Mouse (Mus musculus): ENCODE data around the gene Col6a4. TPM values are rescaled to one million over a fixed set of nuclear protein-coding genes. Genes with fewer than 3 reads are reported as not detected.
A peak's percentile ranks its signal among the peaks of the same experiment; 100 is the strongest.

The Col6a4 gene
- polyA plus RNA-seq, 1 experiment from 2014 or later: 0.86 TPM

GRCm38 (mm10) chr9:106129072-106129471, 32.5 kb upstream of the Col6a4 start:
- Histone ChIP-seq H3K9ac (ENCODE audit: low read depth, low read length) (no peak overlapping the region), H3K27ac (no peak overlapping the region), H3K4me1 (replicated peaks; ENCODE audit: insufficient read depth, low read length) (no peaks in the 10 kb centered on the region), H3K36me3 (ENCODE audit: insufficient read depth, low read length) (no peaks in the 10 kb centered on the region), H3K9me3 (replicated peaks; ENCODE audit: low read length) (no peaks in the 10 kb centered on the region), H3K27me3 (ENCODE audit: insufficient read depth, low read length) (no peaks in the 10 kb centered on the region), H3K4me2 (ENCODE audit: low read length) (no peak overlapping the region), H3K4me3 (replicated peaks; ENCODE audit: low read depth, low read length) (no peak overlapping the region)
- ATAC-seq (replicated peaks; ENCODE audit: low FRiP score, low read depth) (no peak), DNase-seq (ENCODE audit: low spot score) (no peak)
- TF ChIP-seq CTCF (IDR thresholded peaks at IDR 0.05; ENCODE audit: low read depth): no peak
- WGBS: 70% methylated on average over 2 of the region's 2 CpGs

DNA sequence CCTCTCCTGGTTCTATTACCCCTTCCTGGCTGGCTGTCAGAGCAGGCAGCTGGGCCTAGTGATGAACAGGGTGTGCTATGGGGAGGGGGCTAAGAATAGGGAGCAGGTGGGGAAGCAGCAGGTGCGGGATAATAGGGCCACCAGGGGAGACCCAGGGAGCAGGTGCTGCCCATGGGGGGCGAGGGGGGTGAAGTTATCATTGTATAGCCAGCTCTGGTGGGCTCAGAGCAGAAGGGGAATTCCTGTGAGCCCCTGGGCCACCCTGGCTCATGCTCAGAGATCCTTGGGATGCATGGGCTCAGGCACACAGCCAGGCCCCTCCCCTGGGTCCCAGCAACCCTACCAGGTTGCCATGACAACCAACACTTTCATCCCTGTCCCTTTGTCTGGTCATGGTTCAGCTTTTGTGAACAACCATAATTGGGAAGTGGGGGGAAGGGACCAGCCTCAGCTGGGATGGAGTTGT, 30.2 kb upstream of the Col6a4 start:
- no peak for DNase-seq (ENCODE audit: low spot score)

DNA sequence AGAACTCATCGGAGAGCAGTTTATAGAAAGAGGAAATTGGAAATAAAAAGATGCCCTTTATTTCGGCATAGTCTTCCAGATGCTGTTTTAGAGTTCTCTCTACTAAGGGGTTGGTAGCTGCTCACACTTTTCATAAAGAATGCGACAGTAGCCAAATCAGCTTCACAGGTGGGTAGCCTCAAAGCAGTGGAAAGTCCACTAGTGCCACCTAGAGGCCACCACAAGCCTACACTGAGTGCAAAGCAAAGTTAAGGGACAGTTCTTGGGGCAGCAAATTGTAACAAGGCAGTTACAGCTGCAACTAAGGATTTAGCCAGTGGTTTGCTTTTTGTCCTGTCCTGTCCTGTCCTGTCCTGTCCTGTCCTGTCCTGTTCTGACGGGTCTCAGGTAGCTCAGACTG, 27.0 kb upstream of the Col6a4 start:
- Histone ChIP-seq H3K9ac (ENCODE audit: low read depth, low read length) (no peak overlapping the region), H3K27ac (no peak overlapping the region), H3K9me3 (replicated peaks; ENCODE audit: low read length) (no peaks in the 10 kb centered on the region), H3K4me1 (replicated peaks; ENCODE audit: insufficient read depth, low read length) (no peaks in the 10 kb centered on the region), H3K4me2 (ENCODE audit: low read length) (no peak overlapping the region), H3K4me3 (replicated peaks; ENCODE audit: low read depth, low read length) (no peak overlapping the region), H3K27me3 (ENCODE audit: insufficient read depth, low read length) (no peaks in the 10 kb centered on the region), H3K36me3 (ENCODE audit: insufficient read depth, low read length) (no peaks in the 10 kb centered on the region)
- no peak for ATAC-seq (replicated peaks; ENCODE audit: low FRiP score, low read depth)
- DNase-seq (ENCODE audit: low spot score): peak; percentile 51
- WGBS: 47% methylated on average over 4 of the region's 4 CpGs
- peak; percentile 74 for TF ChIP-seq CTCF (IDR thresholded peaks at IDR 0.05; ENCODE audit: low read depth)

More for the DNA sequence above, 30.2 kb upstream of the Col6a4 start:
- no peak overlapping the region for H3K4me2 ChIP-seq (ENCODE audit: low read length)
- no peak overlapping the region for H3K4me3 ChIP-seq (replicated peaks; ENCODE audit: low read depth, low read length)
- no peak overlapping the region for H3K9ac ChIP-seq (ENCODE audit: low read depth, low read length)
- H3K4me1 ChIP-seq (replicated peaks; ENCODE audit: insufficient read depth, low read length): no peaks in the 10 kb centered on the region
- no peak for TF ChIP-seq CTCF (IDR thresholded peaks at IDR 0.05; ENCODE audit: low read depth)
- no peak for ATAC-seq (replicated peaks; ENCODE audit: low FRiP score, low read depth)
- no peaks in the 10 kb centered on the region for H3K36me3 ChIP-seq (ENCODE audit: insufficient read depth, low read length)
- WGBS: 58% methylated on average over 2 of the region's 2 CpGs
- no peaks in the 10 kb centered on the region for H3K27me3 ChIP-seq (ENCODE audit: insufficient read depth, low read length)
- no peaks in the 10 kb centered on the region for H3K9me3 ChIP-seq (replicated peaks; ENCODE audit: low read length)
- H3K27ac ChIP-seq: no peak overlapping the region

DNA sequence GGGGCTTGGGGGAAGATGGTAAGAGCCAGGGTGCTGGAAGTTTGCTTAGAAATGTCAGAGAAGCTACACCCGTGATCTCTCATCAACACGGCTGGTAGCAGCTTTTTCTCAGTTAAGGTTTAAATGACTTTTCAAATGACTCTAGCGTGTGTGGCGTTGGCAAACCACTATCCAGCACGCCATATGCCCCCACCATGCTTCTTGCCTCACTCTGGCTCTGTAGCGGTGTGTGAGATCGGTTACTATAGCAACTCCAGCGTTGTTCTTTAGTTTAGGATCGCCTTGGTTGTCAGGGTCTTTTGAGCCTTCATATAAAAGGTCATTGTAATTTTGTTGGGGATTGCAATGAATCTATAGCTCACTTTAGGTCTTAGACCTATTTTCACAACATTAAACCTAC, 22.5 kb upstream of the Col6a4 start:
- DNase-seq (ENCODE audit: low spot score): no peak
- Histone ChIP-seq H3K4me2 (ENCODE audit: low read length) (no peak overlapping the region), H3K36me3 (ENCODE audit: insufficient read depth, low read length) (no peaks in the 10 kb centered on the region), H3K27me3 (ENCODE audit: insufficient read depth, low read length) (no peaks in the 10 kb centered on the region), H3K9me3 (replicated peaks; ENCODE audit: low read length) (no peaks in the 10 kb centered on the region), H3K9ac (ENCODE audit: low read depth, low read length) (no peak overlapping the region), H3K4me3 (replicated peaks; ENCODE audit: low read depth, low read length) (no peak overlapping the region), H3K27ac (no peak overlapping the region), H3K4me1 (replicated peaks; ENCODE audit: insufficient read depth, low read length) (no peaks in the 10 kb centered on the region)
- 78% methylated on average over 9 of the region's 9 CpGs for WGBS
- no peak for ATAC-seq (replicated peaks; ENCODE audit: low FRiP score, low read depth)
- TF ChIP-seq CTCF (IDR thresholded peaks at IDR 0.05; ENCODE audit: low read depth): no peak

DNA sequence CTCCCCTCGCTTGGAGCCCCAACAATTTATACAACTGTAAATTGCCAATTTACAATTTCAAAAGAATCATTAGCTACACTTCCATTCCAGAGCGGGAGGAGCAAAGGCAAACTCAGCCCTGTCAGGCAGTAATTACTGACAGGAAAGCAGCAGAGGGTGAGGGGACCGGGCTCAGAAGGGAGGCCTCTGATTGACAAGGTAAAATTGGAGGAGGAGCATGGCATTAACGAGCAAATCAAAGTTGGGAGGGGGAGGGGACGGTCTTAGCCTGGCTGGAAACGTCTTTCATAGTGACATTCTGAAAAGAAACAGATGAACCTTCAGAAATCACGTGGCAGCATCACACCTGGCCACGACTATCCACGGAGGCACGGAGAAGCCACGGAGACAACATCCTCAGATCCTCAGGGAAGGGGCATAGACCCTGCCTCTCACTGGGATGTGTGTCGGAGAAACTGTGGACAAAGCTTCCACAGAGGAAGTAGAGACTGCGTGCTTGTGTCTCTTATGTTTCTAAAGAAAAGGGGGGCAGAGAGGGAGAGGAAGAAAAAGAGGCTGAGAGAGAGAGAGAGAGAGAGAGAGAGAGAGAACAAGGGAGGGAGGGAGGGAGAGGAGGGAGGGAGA, 19.3 kb upstream of the Col6a4 start:
- no peaks in the 10 kb centered on the region for H3K4me1 ChIP-seq (replicated peaks; ENCODE audit: insufficient read depth, low read length)
- H3K27ac ChIP-seq: no peak overlapping the region
- H3K4me3 ChIP-seq (replicated peaks; ENCODE audit: low read depth, low read length): no peak overlapping the region
- no peaks in the 10 kb centered on the region for H3K36me3 ChIP-seq (ENCODE audit: insufficient read depth, low read length)
- 31% methylated on average over 13 of the region's 13 CpGs for WGBS
- no peaks in the 10 kb centered on the region for H3K9me3 ChIP-seq (replicated peaks; ENCODE audit: low read length)
- ATAC-seq (replicated peaks; ENCODE audit: low FRiP score, low read depth) (no peak), DNase-seq (ENCODE audit: low spot score) (no peak)
- no peaks in the 10 kb centered on the region for H3K27me3 ChIP-seq (ENCODE audit: insufficient read depth, low read length)
- no peak for TF ChIP-seq CTCF (IDR thresholded peaks at IDR 0.05; ENCODE audit: low read depth)
- H3K4me2 ChIP-seq (ENCODE audit: low read length): no peak overlapping the region
- H3K9ac ChIP-seq (ENCODE audit: low read depth, low read length): no peak overlapping the region

DNA sequence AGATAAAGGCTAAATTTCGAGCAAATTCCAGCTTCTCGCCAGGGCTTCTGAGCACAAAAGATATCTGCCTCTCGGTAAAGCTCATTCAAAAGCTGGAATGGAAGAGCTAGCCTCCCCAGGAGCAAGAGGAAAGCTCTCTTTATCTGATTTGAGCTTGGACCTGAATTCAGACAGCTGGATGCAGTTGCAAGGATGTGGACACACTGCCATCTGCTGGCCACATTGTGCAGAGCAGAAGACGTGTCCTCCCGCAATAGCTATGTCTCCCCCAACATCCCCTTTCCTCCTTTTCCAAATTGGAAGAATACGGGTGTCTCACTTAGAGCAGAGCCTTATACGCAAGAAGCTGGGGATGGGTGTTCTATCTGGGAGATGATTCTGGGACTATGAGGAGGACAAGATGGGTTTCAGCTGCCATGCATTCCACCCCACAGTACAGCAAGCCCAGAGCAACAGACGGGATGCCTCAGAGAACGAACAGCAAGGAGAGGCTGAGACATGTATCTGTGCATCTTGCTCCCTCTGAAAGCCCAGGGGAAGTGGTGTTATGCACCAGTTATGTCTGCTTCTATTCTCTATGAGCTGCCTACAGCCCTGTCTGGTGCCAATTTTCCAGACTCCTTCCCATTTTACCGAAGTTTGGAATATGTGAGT, 16.3 kb upstream of the Col6a4 start:
- peak; percentile 93 for TF ChIP-seq CTCF (IDR thresholded peaks at IDR 0.05; ENCODE audit: low read depth)
- Histone ChIP-seq H3K27ac (no peak overlapping the region), H3K9me3 (replicated peaks; ENCODE audit: low read length) (no peaks in the 10 kb centered on the region), H3K4me3 (replicated peaks; ENCODE audit: low read depth, low read length) (no peak overlapping the region), H3K27me3 (ENCODE audit: insufficient read depth, low read length) (no peaks in the 10 kb centered on the region), H3K4me1 (replicated peaks; ENCODE audit: insufficient read depth, low read length) (no peaks in the 10 kb centered on the region), H3K9ac (ENCODE audit: low read depth, low read length) (no peak overlapping the region), H3K4me2 (ENCODE audit: low read length) (no peak overlapping the region), H3K36me3 (ENCODE audit: insufficient read depth, low read length) (no peaks in the 10 kb centered on the region)
- DNase-seq (ENCODE audit: low spot score): peak; percentile 87
- ATAC-seq (replicated peaks; ENCODE audit: low FRiP score, low read depth): no peak
- 29% methylated on average over 10 of the region's 10 CpGs for WGBS
